In the genomic region with DNA sequence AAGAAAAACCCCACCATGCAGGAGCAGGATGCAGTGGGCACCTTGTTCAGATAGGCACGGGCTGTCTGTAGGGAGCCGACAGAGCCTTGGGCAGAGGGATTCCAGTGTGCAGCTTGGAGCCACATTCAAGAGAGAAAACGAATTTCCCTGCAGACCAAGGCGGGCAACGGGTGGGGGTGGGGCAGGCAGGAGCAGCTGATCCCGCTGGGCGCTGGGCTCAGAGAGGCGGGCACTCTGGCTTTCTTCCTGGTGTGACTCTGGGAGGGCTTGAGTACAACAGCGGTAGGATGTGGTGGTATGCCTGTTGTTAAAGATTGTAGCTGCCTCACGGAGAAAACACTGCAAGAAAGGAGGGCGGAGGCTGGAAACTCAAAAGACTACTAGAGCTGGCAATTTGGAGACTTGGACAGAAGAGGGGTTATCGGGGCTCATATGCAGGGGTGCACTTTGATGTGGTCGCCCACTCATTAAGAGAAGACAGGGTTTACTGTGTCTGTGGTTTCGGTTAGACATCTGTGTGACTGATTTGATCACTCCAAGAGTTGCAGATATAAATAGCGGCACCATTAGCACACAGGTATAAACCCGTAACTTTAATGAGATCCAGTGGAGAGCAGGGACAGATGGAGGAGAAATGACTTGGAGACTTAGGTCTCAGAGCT, we compare ENCODE assay signal across 9 mouse cellular contexts.
A peak's percentile ranks its signal among the peaks of the same experiment; 100 is the strongest.
DNase-seq lines count a peak whose midpoint lies in the region; ATAC-seq and TF ChIP-seq lines count a peak whose summit lies in the region.
"Had no signal": no experiment of that assay in that cellular context is flagged by ENCODE, and none has a peak within 500 bp of the region (broad histone marks: within the 10 kb centered on the region; RNA-seq: fewer than 3 reads in every experiment).

No protein-coding gene starts in this region.

- TF ChIP-seq EP300 in liver, postnatal 0 days (IDR thresholded peaks at IDR 0.05; ENCODE audit: low read depth) = no peak

- no peak for ATAC-seq in liver, postnatal 0 days
- peak; percentile 58 for ATAC-seq in forebrain, postnatal 0 days
- ATAC-seq in midbrain, embryonic 11.5 days (ENCODE audit: low FRiP score) = peak; percentile 83

- no peak overlapping the region for H3K27ac ChIP-seq in liver, postnatal 0 days (ENCODE audit: low read depth)
- peak overlapping the region; percentile 40 for H3K27ac ChIP-seq in forebrain, postnatal 0 days (ENCODE audit: low read depth, low read length)
- no peak overlapping the region for H3K27ac ChIP-seq in midbrain, embryonic 11.5 days (ENCODE audit: low read depth, low read length)
- H3K27ac ChIP-seq: liver, embryonic 14.5 days had no signal

- no peaks in the 10 kb centered on the region for H3K36me3 ChIP-seq in liver, postnatal 0 days (replicated peaks; ENCODE audit: insufficient read depth, low read length)
- H3K36me3 ChIP-seq in forebrain, postnatal 0 days (ENCODE audit: insufficient read depth) = no peaks in the 10 kb centered on the region
- no peaks in the 10 kb centered on the region for H3K36me3 ChIP-seq in midbrain, embryonic 11.5 days (ENCODE audit: control insufficient read depth, insufficient read depth, low read length)

- H3K9ac ChIP-seq in liver, postnatal 0 days (replicated peaks) = no peak overlapping the region
- H3K9ac ChIP-seq in forebrain, postnatal 0 days = peak overlapping the region; percentile 37
- peak overlapping the region; percentile 51 for H3K9ac ChIP-seq in midbrain, embryonic 11.5 days (ENCODE audit: low read length)
- H3K9ac ChIP-seq: liver, embryonic 14.5 days had no signal

- peak; percentile 8 for DNase-seq in liver
- DNase-seq in liver, postnatal 0 days = no peak
- peak; percentile 62 to 73 for DNase-seq in cerebellum, postnatal 25 days
- peak; percentile 70 for DNase-seq in forebrain, postnatal 0 days
- peak; percentile 94 for DNase-seq in midbrain, embryonic 11.5 days (ENCODE audit: low spot score, missing footprints)
- DNase-seq in thymus, postnatal 10 days (ENCODE audit: low spot score in 2 of 2) = no peak
- no peak for DNase-seq in left cerebral cortex, adult 11 months (ENCODE audit: low spot score)
- no peak for DNase-seq in layer of hippocampus, adult 9-10 months (ENCODE audit: low spot score)

- H3K9me3 ChIP-seq in liver, postnatal 0 days (ENCODE audit: low read length) = no peaks in the 10 kb centered on the region
- H3K9me3 ChIP-seq in forebrain, postnatal 0 days (ENCODE audit: low read length) = no peaks in the 10 kb centered on the region
- no peaks in the 10 kb centered on the region for H3K9me3 ChIP-seq in midbrain, embryonic 11.5 days (ENCODE audit: control insufficient read depth, low read length)

- no peaks in the 10 kb centered on the region for H3K4me1 ChIP-seq in liver, postnatal 0 days (ENCODE audit: insufficient read depth)
- peaks cover 10% of the 10 kb centered on the region; the same call in 1 of the 2 replicates for H3K4me1 ChIP-seq in forebrain, postnatal 0 days (ENCODE audit: insufficient read depth)
- H3K4me1 ChIP-seq in midbrain, embryonic 11.5 days (ENCODE audit: control insufficient read depth, insufficient read depth, low read length) = peaks cover 9% of the 10 kb centered on the region; the same call in 1 of the 2 replicates

- no peak overlapping the region for H3K4me2 ChIP-seq in liver, postnatal 0 days (ENCODE audit: low read depth, low read length)
- H3K4me2 ChIP-seq in forebrain, postnatal 0 days (ENCODE audit: low read depth) = peak overlapping the region; percentile 49
- peak overlapping the region; percentile 45 for H3K4me2 ChIP-seq in midbrain, embryonic 11.5 days

- H3K27me3 ChIP-seq in liver, postnatal 0 days (ENCODE audit: insufficient read depth, low read length) = no peaks in the 10 kb centered on the region
- H3K27me3 ChIP-seq in forebrain, postnatal 0 days (ENCODE audit: insufficient read depth, low read length) = no peaks in the 10 kb centered on the region; the same call in 1 of the 2 replicates
- H3K27me3 ChIP-seq in midbrain, embryonic 11.5 days (ENCODE audit: control insufficient read depth, insufficient read depth, low read length) = no peaks in the 10 kb centered on the region

- H3K4me3 ChIP-seq in liver, postnatal 0 days (ENCODE audit: low read depth, low read length) = no peak overlapping the region
- peak overlapping the region; percentile 26 for H3K4me3 ChIP-seq in forebrain, postnatal 0 days (ENCODE audit: low read depth, low read length)
- peak overlapping the region; percentile 21 for H3K4me3 ChIP-seq in midbrain, embryonic 11.5 days (ENCODE audit: low read depth, low read length)

- WGBS in liver, postnatal 0 days (ENCODE audit: insufficient replicate concordance) = 10% methylated on average over 16 of the region's 16 CpGs
- 8% methylated on average over 16 of the region's 16 CpGs for WGBS in forebrain, postnatal 0 days
- 14% methylated on average over 16 of the region's 16 CpGs for WGBS in midbrain, embryonic 11.5 days

- no peak for TF ChIP-seq CTCF in liver, postnatal 0 days (IDR thresholded peaks at IDR 0.05; ENCODE audit: low read depth)
- no peak for TF ChIP-seq CTCF in forebrain, postnatal 0 days (IDR thresholded peaks at IDR 0.05; ENCODE audit: low read depth)

Comparison
In these comparisons a context has a peak if more than half of its experiments do, and no peak if none do; other contexts are left out.
1. DNase-seq: peak in liver (single experiment), cerebellum, postnatal 25 days (2 of 2), forebrain, postnatal 0 days (single experiment) and midbrain, embryonic 11.5 days (single experiment); none in liver, postnatal 0 days (single experiment), thymus, postnatal 10 days (0 of 2), left cerebral cortex, adult 11 months (single experiment) and layer of hippocampus, adult 9-10 months (single experiment).